Mouse (Mus musculus) MEL (cell line): ENCODE results near the gene Dlgap1.

Experiments
- CTCF ChIP-seq, 3 experiments: IDR thresholded peaks in 2 of 3; conservative IDR thresholded peaks in 1 of 3; 2 replicates each; pipeline ENCODE4 v1.5.1; 2011 to 2012; ENCODE audit warnings: low read length in 3 of 3, low read depth in 2 of 3, mild to moderate bottlenecking in 2 of 3, improper control_type of control experiment in 1 of 3, inconsistent platforms in 1 of 3, mixed read lengths in 1 of 3, moderate library complexity in 1 of 3; ENCODE audit not compliant: control insufficient read depth in 1 of 3, insufficient read depth in 1 of 3, poor library complexity in 1 of 3, severe bottlenecking in 1 of 3
- E2F4 ChIP-seq: IDR thresholded peaks from 2 replicates; pipeline ENCODE4 v1.6.1; 2011; ENCODE audit warnings: low read depth, low read length, improper control_type of control experiment, borderline replicate concordance
- EP300 ChIP-seq, 2 experiments: IDR thresholded peaks; 2 replicates each; pipeline ENCODE4 v1.6.1; 2011; ENCODE audit warnings: improper control_type of control experiment in 2 of 2, low read length in 2 of 2, low read depth in 1 of 2, mild to moderate bottlenecking in 1 of 2
- GABPA ChIP-seq: IDR thresholded peaks from 2 replicates; pipeline ENCODE4 v1.6.1; 2012; ENCODE audit warnings: low read depth, mild to moderate bottlenecking, inconsistent platforms, low read length, improper control_type of control experiment, moderate library complexity
- MAFK ChIP-seq: IDR thresholded peaks from 2 replicates; pipeline ENCODE4 v1.6.1; 2011; ENCODE audit warnings: low read depth, mild to moderate bottlenecking, low read length, improper control_type of control experiment, borderline replicate concordance
- MAX ChIP-seq: IDR thresholded peaks from 2 replicates; pipeline ENCODE4 v1.6.1; 2011; ENCODE audit warnings: low read length, improper control_type of control experiment
- POLR2A ChIP-seq, 2 experiments: IDR thresholded peaks; 2 replicates each; pipeline ENCODE4 v1.6.1; 2011 to 2012; ENCODE audit warnings: low read length in 2 of 2, mild to moderate bottlenecking in 2 of 2, control low read depth in 1 of 2, improper control_type of control experiment in 1 of 2, low read depth in 1 of 2, moderate library complexity in 1 of 2; ENCODE audit not compliant: control insufficient read depth in 1 of 2, insufficient read depth in 1 of 2, poor library complexity in 1 of 2
- TBP ChIP-seq: IDR thresholded peaks from 2 replicates; pipeline ENCODE4 v1.8.0; 2011; ENCODE audit warnings: low read depth, low read length, improper control_type of control experiment
- TCF12 ChIP-seq: IDR thresholded peaks from 2 replicates; pipeline ENCODE4 v1.6.1; 2014; ENCODE audit warnings: low read depth, mild to moderate bottlenecking, inconsistent platforms, low read length, improper control_type of control experiment, moderate library complexity
- USF1 ChIP-seq: IDR thresholded peaks from 2 replicates; pipeline ENCODE4 v1.6.1; 2014; ENCODE audit warnings: low read depth, mild to moderate bottlenecking, inconsistent platforms, low read length, improper control_type of control experiment, moderate library complexity
- ZC3H11A ChIP-seq: IDR thresholded peaks from 2 replicates; pipeline ENCODE4 v1.6.1; 2012; ENCODE audit warnings: low read depth, mild to moderate bottlenecking, inconsistent platforms, low read length, improper control_type of control experiment
- ZNF384 ChIP-seq: IDR thresholded peaks from 2 replicates; pipeline ENCODE4 v1.6.1; 2012; ENCODE audit warnings: low read depth, mild to moderate bottlenecking, inconsistent platforms, low read length, improper control_type of control experiment

DNA sequence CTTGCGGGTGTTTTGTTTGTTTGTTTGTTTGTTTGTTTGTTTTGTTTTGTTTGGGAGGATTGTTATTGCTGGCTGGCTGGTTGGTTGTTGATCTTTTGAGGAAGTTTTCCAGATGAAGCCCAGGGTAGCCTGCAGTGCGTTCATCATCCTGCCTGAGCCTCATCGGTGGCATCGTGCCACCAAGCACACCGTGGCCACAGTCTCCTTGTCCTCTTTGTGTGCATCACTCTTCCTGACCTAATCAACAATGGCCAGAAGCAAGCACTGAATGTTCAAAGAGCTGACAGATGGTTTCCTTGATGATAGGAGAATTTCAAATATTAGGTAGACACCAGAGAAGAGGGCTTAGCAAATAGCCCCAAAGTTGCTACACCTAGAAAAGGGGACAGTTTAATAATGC is 336.1 kb downstream of the Dlgap1 start:
- TF ChIP-seq ZNF384 (no peak), TBP (no peak), CTCF (IDR thresholded peaks at IDR 0.05 in 2 of 3, conservative IDR thresholded peaks at IDR 0.05 in 1 of 3; ENCODE audit: control insufficient read depth in 1 of 3, insufficient read depth in 1 of 3, low read depth in 2 of 3, low read length in 3 of 3, poor library complexity in 1 of 3, severe bottlenecking in 1 of 3) (no peak), POLR2A (IDR thresholded peaks at IDR 0.05; ENCODE audit: control insufficient read depth in 1 of 2, insufficient read depth in 1 of 2, low read depth in 1 of 2, low read length in 2 of 2, poor library complexity in 1 of 2) (no peak), GABPA (no peak), EP300 (IDR thresholded peaks at IDR 0.05; ENCODE audit: low read depth in 1 of 2, low read length in 2 of 2) (no peak), ZC3H11A (no peak), MAX (no peak), E2F4 (no peak), USF1 (no peak), MAFK (no peak), TCF12 (no peak)
